Mouse (Mus musculus) Patski (cell line): ENCODE measurements around the gene Nme8. TPM values are rescaled to one million over a fixed set of nuclear protein-coding genes. Genes with fewer than 3 reads are reported as not detected.

Experiments
- ATAC-seq: fragments of 100-300 bp; one replicate; pipeline ENCODE4 v1.8.0; 2021
- CTCF ChIA-PET: fragments of 350-600 bp; sonication (Branson Sonifier 250); formaldehyde crosslinking; loops from one replicate; lab custom pipeline; 2022; ENCODE audit warnings: inconsistent platforms; lab: Charles Lee
- POLR2A ChIA-PET: fragments of 350-600 bp; sonication (Branson Sonifier 250); formaldehyde crosslinking; loops from one replicate; lab custom pipeline; 2022; ENCODE audit warnings: antibody characterized with exemption, inconsistent platforms; lab: Charles Lee
- DNase-seq: peaks from one replicate; pipeline ENCODE4 v3.0.0-alpha.2; 2011; ENCODE audit warnings: low read depth, low spot score
- H3K27me3 ChIP-seq: fragments of 371-371 bp; one replicate; pipeline ENCODE4 v1.5.1; 2021
- CTCF ChIP-seq: fragments of 100-300 bp; IDR thresholded peaks from one replicate; pipeline ENCODE4 v1.5.1; 2021
- in situ Hi-C: fragments of 300-500 bp; cut with MboI; formaldehyde crosslinking; loops from 3 replicates; pipeline ENCODE4 v1.11.1; 2018; ENCODE audit warnings: low pct_unique_long_range_greater_than_20kb, mixed read lengths
- polyA plus RNA-seq: library from polyadenylated mRNA; unstranded; gene quantifications from one replicate; pipeline ENCODE4 v1.2.3, GENCODE M21; 2021

Nme8 gene
- polyA plus RNA-seq, 1 experiment from 2014 or later = not detected

GRCm38 (mm10) chr13:19619216-19619927 is 78.2 kb downstream of the Nme8 start, which contains the start of gene Epdr1:
TSS of gene Epdr1 (minus strand) at chr13:19619927.
- peak; percentile 89 for TF ChIP-seq CTCF
- CTCF ChIA-PET = interaction anchor here (0.8 to 2.1 kb wide), 7 partner anchors 10 to 254 kb away, joined by 3 to 10 read pairs (median 3); no protein-coding TSS in a partner anchor
- H3K27me3 ChIP-seq = no peaks in the 10 kb centered on the region
- POLR2A ChIA-PET = interaction anchor here (0.8 to 1.2 kb wide), 2 partner anchors 13 to 17 kb away, joined by 3 read pairs; no protein-coding TSS in a partner anchor
- in situ Hi-C loops = no loop called here
- ATAC-seq = peak; percentile 98
- peak; percentile 50 for DNase-seq

- in situ Hi-C loops = no loop called here
- POLR2A ChIA-PET = no interaction called here
- H3K27me3 ChIP-seq = no peaks in the 10 kb centered on the region
- CTCF ChIA-PET = interaction anchor here (0.8 to 1.7 kb wide), 3 partner anchors 22 to 254 kb away, joined by 3 read pairs; no protein-coding TSS in a partner anchor
- TF ChIP-seq CTCF = no peak
- DNase-seq (no peak), ATAC-seq (peak; percentile 31)
These were observed 78.8 kb downstream of the Nme8 start for GRCm38 (mm10) chr13:19618841-19619215.

GRCm38 (mm10) chr13:19618081-19618480 is 79.5 kb downstream of the Nme8 start:
- POLR2A ChIA-PET = no interaction called here

GRCm38 (mm10) chr13:19614311-19614710 is 83.3 kb downstream of the Nme8 start:
- TF ChIP-seq CTCF = no peak
- DNase-seq (no peak), ATAC-seq (no peak)
- POLR2A ChIA-PET = no interaction called here
- in situ Hi-C loops = no loop called here
- CTCF ChIA-PET = interaction anchor here (0.9 to 1.1 kb wide), 2 partner anchors 12 to 44 kb away, joined by 3 read pairs; no protein-coding TSS in a partner anchor
- no peaks in the 10 kb centered on the region for H3K27me3 ChIP-seq

More at GRCm38 (mm10) chr13:19618081-19618480, 79.5 kb downstream of the Nme8 start:
- no peak for DNase-seq
- in situ Hi-C loops = no loop called here
- CTCF ChIA-PET = interaction anchor here (1.1 to 1.7 kb wide), 4 partner anchors 21 to 168 kb away, joined by 3 read pairs; no protein-coding TSS in a partner anchor
- no peak for ATAC-seq
- H3K27me3 ChIP-seq = no peaks in the 10 kb centered on the region
- TF ChIP-seq CTCF = no peak

GRCm38 (mm10) chr13:19613426-19613825 is 84.2 kb downstream of the Nme8 start:
- CTCF ChIA-PET = interaction anchor here (0.9 to 1.3 kb wide), 2 partner anchors 44 to 128 kb away, joined by 3 read pairs; no protein-coding TSS in a partner anchor
- POLR2A ChIA-PET = no interaction called here
- no peak for ATAC-seq
- in situ Hi-C loops = no loop called here
- no peaks in the 10 kb centered on the region for H3K27me3 ChIP-seq
- no peak for DNase-seq
- no peak for TF ChIP-seq CTCF

- ChIA-PET CTCF (interaction anchor here (1.3 kb wide), 1 partner anchor 128 kb away, joined by 3 read pairs; no protein-coding TSS in a partner anchor), POLR2A (no interaction called here)
- ATAC-seq (no peak), DNase-seq (no peak)
- TF ChIP-seq CTCF = no peak
- no peaks in the 10 kb centered on the region for H3K27me3 ChIP-seq
- in situ Hi-C loops = no loop called here
These were observed 84.6 kb downstream of the Nme8 start for GRCm38 (mm10) chr13:19612963-19613362.

- DNase-seq = no peak
- in situ Hi-C loops = no loop called here
- no peaks in the 10 kb centered on the region for H3K27me3 ChIP-seq
- POLR2A ChIA-PET = no interaction called here
- no peak for TF ChIP-seq CTCF
- CTCF ChIA-PET = interaction anchor here (1.3 kb wide), 1 partner anchor 127 kb away, joined by 3 read pairs; no protein-coding TSS in a partner anchor
- no peak for ATAC-seq
These were observed 85.2 kb downstream of the Nme8 start for GRCm38 (mm10) chr13:19612348-19612747.

GRCm38 (mm10) chr13:19608120-19608519 is 89.5 kb downstream of the Nme8 start:
- ATAC-seq (no peak), DNase-seq (no peak)
- no peak for TF ChIP-seq CTCF
- in situ Hi-C loops = no loop called here
- CTCF ChIA-PET = interaction anchor here (1.5 kb wide), 1 partner anchor 11 kb away, joined by 3 read pairs; no protein-coding TSS in a partner anchor
- H3K27me3 ChIP-seq = no peaks in the 10 kb centered on the region
- POLR2A ChIA-PET = no interaction called here

GRCm38 (mm10) chr13:19604916-19605315 is 92.7 kb downstream of the Nme8 start:
- ChIA-PET POLR2A (no interaction called here), CTCF (interaction anchor here (0.6 kb wide), 1 partner anchor 1621 kb away, joined by 3 read pairs; no protein-coding TSS in a partner anchor)
- in situ Hi-C loops = no loop called here
- ATAC-seq = no peak
- no peaks in the 10 kb centered on the region for H3K27me3 ChIP-seq
- no peak for DNase-seq
- no peak for TF ChIP-seq CTCF

GRCm38 (mm10) chr13:19603719-19604118 is 93.9 kb downstream of the Nme8 start:
- in situ Hi-C loops = no loop called here
- ATAC-seq = no peak
- no peak for TF ChIP-seq CTCF
- CTCF ChIA-PET = no interaction called here
- no peaks in the 10 kb centered on the region for H3K27me3 ChIP-seq
- POLR2A ChIA-PET = no interaction called here
- DNase-seq = no peak

GRCm38 (mm10) chr13:19602531-19602930 is 95.1 kb downstream of the Nme8 start:
- DNase-seq = no peak
- in situ Hi-C loops = no loop called here
- H3K27me3 ChIP-seq = no peaks in the 10 kb centered on the region
- POLR2A ChIA-PET = no interaction called here
- no peak for TF ChIP-seq CTCF
- CTCF ChIA-PET = interaction anchor here (0.9 to 1.0 kb wide), 2 partner anchors 12 to 20 kb away, joined by 3 read pairs; no protein-coding TSS in a partner anchor
- no peak for ATAC-seq
